Mouse (Mus musculus): ENCODE measurements around the gene Iqcn. TPM values are rescaled to one million over a fixed set of nuclear protein-coding genes. Genes with fewer than 3 reads are reported as not detected.

The Iqcn gene
- total RNA-seq (2023), result 49.7 to 55.4 TPM (median 53.1 TPM) in 4 replicates

DNA sequence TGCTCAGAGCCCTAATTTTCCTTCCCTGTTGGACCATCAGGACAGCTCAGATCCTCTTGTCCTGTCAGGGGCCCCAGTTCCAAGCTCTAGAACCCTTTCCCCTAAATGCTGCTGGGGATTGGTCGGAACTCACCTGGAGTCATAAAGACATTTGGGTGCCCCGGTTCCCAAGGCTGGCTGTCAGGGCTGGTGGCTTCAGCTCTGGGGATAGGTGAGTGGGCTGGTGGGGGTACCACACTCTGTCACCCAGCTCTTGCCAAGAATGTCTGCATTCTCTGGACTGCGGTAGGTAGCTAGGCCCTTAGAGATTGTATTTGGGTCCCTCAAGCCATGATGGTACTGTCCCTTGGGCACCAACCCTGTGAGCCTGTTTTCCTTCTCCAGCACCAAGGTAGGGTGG is at the start of gene Iqcn:
TSS of gene Iqcn (plus strand) at position 171 of the 400 bp plus-strand sequence.

DNA sequence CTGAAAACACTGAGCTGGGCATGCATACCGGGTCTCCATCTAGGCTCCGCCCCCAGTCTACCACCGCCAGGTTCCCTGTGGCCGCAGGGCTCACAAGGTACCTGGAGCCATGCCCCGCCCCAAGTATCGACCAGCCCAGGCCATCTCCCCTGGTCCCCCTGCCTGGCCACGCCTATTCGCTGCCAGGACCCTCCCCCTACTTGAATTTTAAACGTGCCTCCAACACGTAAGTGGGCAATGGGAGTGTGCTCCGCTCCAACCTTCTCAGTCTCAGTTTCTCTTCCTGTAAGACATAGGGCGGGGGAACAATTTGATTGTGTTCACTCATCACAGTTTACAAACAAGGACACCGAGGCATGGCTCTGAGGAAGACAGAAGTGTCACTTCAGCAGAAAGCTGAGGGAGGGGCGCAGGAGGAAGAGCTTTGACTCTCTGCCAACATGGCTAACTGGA is 43.0 kb upstream of the Iqcn start, which contains the start of gene Pgpep1:
TSS of gene Pgpep1 (minus strand) at position 116 of the 453 bp plus-strand sequence.

DNA sequence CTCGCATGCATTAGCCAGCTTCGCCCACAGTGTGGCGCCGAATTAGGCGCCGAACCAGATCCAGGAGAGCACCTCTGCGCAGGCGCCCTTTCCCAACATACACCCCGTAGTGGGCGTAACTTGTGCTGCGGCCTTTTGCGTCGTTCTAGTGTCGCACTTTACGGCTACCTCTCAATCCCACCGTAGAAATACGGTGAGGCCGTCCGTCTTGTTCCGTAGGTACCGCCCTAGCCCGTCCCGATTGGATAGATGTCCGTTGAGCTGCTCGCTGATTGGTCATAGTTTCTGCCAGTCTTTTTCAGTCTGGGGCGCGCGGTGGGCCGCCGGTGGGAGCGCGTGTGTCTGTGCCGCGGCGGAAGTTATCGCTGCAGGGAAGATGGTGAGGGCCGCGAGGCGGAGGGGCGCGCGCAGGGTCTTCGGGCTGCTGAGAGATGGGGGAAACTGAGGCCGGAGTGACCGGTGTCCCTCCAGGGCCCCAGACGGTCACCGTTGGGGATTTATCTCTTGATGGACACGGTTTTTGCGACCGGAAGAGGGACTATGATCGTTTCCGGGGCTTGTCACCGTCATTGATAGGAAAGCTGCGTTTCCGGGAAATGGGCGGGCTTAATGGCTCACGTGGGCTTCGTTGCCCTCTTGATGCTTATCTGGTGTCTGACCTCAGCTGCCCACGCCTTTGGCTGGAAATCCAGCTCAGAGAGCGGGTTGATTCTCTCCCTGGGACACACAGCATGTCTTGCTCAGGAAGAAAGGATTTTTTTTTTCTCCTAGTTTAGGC is 30.0 kb upstream of the Iqcn start, which contains the start of gene Lsm4:
TSS of gene Lsm4 (plus strand) at position 170 of the 778 bp plus-strand sequence.

DNA sequence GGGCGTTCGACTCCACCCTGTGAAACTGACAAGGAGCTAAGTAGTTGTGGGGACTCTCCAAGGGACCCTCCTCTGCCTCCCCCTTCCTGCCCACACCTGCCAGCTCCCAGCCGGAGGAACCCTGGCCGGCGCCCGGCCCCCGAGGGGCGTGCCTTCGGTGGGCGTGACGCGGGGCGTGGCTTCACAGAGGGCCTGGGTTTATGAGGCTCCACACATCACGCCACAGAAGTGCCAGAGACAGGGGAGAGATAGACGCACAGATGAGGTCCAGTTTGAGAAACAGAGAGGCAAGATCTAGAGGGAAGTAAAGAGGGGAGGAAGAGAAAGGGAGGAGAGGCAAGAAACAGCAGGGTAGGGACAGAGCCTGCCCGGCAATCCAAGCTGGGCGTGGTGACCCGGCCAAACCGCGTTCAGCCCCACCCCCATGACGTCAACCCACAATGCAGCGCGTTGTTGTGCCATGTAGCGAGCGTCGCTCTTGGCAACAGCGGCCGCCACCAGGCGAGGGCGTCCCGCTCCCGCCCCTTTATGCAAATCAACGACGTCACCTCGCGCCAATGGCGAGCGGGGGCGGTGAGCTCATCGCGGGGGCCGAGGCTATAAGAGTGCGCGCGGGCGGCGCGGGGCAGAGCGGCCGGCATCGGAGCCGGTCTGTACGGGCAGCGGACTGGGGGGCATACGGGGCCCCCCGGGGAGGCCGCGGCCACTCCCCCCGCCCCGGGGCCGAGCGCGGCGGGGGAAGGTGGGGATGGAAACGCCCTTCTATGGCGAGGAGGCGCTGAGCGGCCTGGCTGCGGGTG is 4.7 kb upstream of the Iqcn start, which contains the start of gene Jund:
TSS of gene Jund (plus strand) at position 640 of the 800 bp plus-strand sequence.

DNA sequence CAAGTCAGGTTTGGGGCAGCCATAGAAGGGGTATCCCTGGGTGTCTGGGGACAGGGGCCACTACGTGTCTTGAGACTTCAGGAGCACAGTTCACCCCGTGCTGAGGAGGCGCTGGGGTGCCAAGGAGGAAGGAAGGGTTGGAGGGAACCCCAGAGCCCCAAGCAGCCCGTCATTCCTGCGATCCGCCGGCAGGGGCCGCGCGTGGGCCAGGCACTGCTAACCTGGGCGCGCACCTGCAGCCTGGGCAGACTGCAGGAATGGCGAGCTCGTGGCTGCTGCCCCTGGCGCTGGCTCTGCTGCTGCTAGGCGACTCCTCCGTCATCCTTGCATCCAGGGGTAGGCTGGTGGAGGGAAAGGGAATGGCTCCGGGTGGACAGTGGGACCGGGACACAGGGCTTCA is 15.0 kb downstream of the Iqcn start, which contains the start of gene Gm3336:
TSS of gene Gm3336 (plus strand) at position 247 of the 400 bp plus-strand sequence.

DNA sequence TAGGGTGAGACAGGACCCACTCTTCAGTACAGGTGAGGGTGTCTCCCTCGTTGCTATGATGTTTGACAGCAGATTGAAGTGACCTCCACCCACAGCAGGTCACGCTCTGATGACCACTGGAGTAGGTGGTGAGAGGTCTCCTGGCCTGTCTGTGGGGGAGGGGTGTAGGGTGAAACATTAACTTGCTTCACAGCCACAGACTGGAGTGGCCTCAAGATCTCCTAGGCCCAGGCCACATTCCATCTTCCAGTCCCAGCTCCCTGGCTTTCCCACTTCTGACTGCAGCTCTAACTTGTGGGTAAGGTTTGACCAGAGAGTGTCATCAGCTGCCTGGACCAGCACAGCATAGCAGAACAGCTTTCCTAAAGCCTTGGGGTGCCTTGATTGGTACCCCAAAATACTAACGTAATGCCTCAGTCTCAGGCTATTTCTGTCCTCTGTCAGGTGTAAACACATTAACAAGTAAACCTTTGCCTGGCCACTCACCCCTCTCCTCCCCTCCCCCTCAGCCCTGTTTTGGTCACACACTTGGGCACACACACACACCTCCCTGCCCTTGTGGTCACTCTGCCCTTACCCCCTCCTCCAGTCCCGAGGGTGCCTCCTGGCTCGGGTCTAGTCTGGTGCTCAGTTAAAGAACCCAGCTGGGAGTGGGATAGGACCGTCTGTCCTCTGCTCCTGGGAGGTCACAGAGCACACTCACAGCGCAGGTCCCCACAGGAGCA is 20.4 kb downstream of the Iqcn start, which contains the start of gene Pde4c:
TSS of gene Pde4c (plus strand) at position 235 of the 725 bp plus-strand sequence.

DNA sequence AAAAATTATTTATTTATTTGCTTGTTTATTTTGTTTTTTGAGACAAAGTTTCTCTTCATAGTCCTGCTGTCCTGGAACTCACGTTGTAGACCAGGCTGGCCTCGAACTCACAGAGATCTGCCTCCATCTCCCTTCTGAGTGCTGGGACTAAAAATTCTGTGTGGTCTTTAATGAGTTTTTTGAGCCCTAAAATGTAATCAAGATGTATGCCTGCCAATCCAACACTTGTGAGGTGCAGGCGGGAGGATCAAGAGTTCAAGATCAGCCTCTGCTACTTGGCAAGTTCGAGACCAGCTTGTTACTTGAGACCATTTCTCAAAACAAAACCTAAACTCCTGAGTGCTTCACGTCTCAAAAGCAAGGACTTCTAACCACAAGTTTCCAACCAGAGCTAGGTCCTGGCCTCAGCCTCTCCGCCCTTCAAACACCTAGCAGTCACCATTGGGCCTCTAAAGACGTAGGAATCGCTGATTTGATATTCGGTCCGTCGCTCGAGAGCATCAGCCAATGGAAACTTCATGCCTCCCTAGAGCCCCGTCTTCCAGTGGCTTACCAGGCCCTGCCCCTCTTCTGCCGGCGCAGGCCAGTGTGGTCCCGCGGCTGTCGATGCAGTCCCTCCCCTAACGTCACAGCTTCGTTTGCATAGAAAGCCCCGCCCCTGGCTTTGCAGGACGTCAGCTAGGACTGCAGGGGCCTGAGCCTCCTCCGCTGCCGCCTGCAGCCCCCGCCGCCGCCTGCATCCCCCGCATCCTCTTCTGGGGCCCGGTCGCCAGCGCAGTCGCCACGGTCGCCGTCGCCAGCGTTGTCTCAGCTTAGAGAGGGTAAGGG is 51.0 kb downstream of the Iqcn start, which contains the start of gene Rab3a:
TSS of gene Rab3a (plus strand) at position 637 of the 828 bp plus-strand sequence.

DNA sequence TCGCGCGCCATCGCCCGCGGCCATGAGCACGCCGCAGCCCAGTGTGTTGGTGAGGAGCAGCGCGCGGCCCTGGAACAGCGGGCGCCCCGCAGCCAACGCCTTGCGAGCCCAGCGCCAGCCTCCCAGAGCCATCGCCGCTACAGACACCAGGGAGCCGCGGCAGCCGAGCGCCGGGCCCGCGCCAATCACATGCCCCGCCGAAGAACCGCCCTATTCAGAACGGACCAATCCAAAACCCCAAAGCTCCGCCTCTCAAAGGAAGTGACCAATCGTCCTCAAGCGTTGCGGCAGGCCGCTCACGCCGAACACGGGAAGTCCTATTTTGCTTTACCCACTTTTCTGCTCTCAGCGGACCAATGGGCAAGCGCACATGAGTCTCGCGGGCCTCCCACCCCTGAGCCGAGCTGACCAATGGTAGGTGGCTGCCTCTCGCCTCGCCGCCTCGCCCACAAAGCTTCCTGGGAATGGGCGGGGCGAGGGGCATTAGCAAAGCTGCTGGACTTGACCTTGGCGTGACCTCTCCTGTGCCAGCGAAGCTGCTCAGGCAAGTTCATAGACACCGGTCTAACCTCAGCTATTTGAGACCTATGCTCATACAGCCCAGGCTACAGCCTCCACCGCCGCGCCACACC is 57.6 kb downstream of the Iqcn start, which contains the start of gene Mpv17l2:
TSS of gene Mpv17l2 (minus strand) at position 172 of the 632 bp plus-strand sequence.

Other genes starting within 250 kb of the Iqcn start
- gene Klhl26, start 226.5 kb upstream of the Iqcn start, total RNA-seq (2023), result 8.4 to 10.1 TPM (median 8.6 TPM) in 4 replicates
- not detected in 4 replicates for gene Tmem59l, start 216.1 kb upstream of the Iqcn start, total RNA-seq (2023)
- gene Crlf1, start 210.3 kb upstream of the Iqcn start, total RNA-seq (2023), result 1.2 to 2.5 TPM (median 2.0 TPM) in 3 of 4 replicates, not detected in the other
- 33.3 to 46.0 TPM (median 38.6 TPM) in 4 replicates for gene Rex1bd, start 196.7 kb upstream of the Iqcn start, total RNA-seq (2023)
- 2,835 to 2,861 TPM (median 2,853 TPM) in 4 replicates for gene Uba52, start 192.7 kb upstream of the Iqcn start, total RNA-seq (2023)
- gene Fkbp8, start 175.7 kb upstream of the Iqcn start, total RNA-seq (2023), result 231 to 253 TPM (median 245 TPM) in 4 replicates
- 53.7 to 70.3 TPM (median 60.4 TPM) in 4 replicates for gene Kxd1, start 175.5 kb upstream of the Iqcn start, total RNA-seq (2023)
- 26.1 to 31.6 TPM (median 29.4 TPM) in 4 replicates for gene Ell, start 164.0 kb upstream of the Iqcn start, total RNA-seq (2023)
- 101 to 107 TPM (median 103 TPM) in 4 replicates for gene Isyna1, start 109.1 kb upstream of the Iqcn start, total RNA-seq (2023)
- gene Ssbp4, start 94.6 kb upstream of the Iqcn start, total RNA-seq (2023), result 64.4 to 94.1 TPM (median 74.8 TPM) in 4 replicates
- 5.1 to 10.7 TPM (median 6.9 TPM) in 4 replicates for gene Lrrc25, start 87.3 kb upstream of the Iqcn start, total RNA-seq (2023)
- not detected in 4 replicates for gene Gdf15, start 71.0 kb upstream of the Iqcn start, total RNA-seq (2023)
- 11.2 to 14.7 TPM (median 12.6 TPM) in 4 replicates for gene Pgpep1, start 43.1 kb upstream of the Iqcn start, total RNA-seq (2023)
- 121 to 135 TPM (median 129 TPM) in 4 replicates for gene Lsm4, start 30.2 kb upstream of the Iqcn start, total RNA-seq (2023)
- gene Jund, start 4.5 kb upstream of the Iqcn start, total RNA-seq (2023), result 2,399 to 2,837 TPM (median 2,594 TPM) in 4 replicates
- gene Gm3336, start 15.1 kb downstream of the Iqcn start, total RNA-seq (2023), result 0.69 to 1.2 TPM in 2 of 4 replicates, not detected in the others
- gene Pde4c, start 20.3 kb downstream of the Iqcn start, total RNA-seq (2023), result 1.8 to 3.5 TPM (median 2.8 TPM) in 4 replicates
- 8.0 to 10.4 TPM (median 9.2 TPM) in 4 replicates for gene Rab3a, start 51.2 kb downstream of the Iqcn start, total RNA-seq (2023)
- gene Mpv17l2, start 57.5 kb downstream of the Iqcn start, total RNA-seq (2023), result 24.6 to 27.8 TPM (median 26.5 TPM) in 4 replicates
- 23.5 to 27.1 TPM (median 25.3 TPM) in 4 replicates for gene Pik3r2, start 73.3 kb downstream of the Iqcn start, total RNA-seq (2023)
- 209 to 221 TPM (median 216 TPM) in 4 replicates for gene Mast3, start 101.6 kb downstream of the Iqcn start, total RNA-seq (2023)
- gene Il12rb1, start 105.0 kb downstream of the Iqcn start, total RNA-seq (2023), result 0.92 to 2.6 TPM (median 1.1 TPM) in 4 replicates
- gene Arrdc2, start 136.3 kb downstream of the Iqcn start, total RNA-seq (2023), result 21.4 to 33.4 TPM (median 25.9 TPM) in 4 replicates
- not detected in 4 replicates for gene Kcnn1, start 159.8 kb downstream of the Iqcn start, total RNA-seq (2023)
- gene Ccdc124, start 170.5 kb downstream of the Iqcn start, total RNA-seq (2023), result 36.5 to 40.5 TPM (median 38.0 TPM) in 4 replicates
- not detected in 4 replicates for gene Slc5a5, start 189.3 kb downstream of the Iqcn start, total RNA-seq (2023)
- gene Rpl18a, start 194.0 kb downstream of the Iqcn start, total RNA-seq (2023), result 3,962 to 4,239 TPM (median 4,050 TPM) in 4 replicates
- gene Map1s, start 202.5 kb downstream of the Iqcn start, total RNA-seq (2023), result 57.0 to 65.6 TPM (median 61.2 TPM) in 4 replicates